Comparison of ENCODE assay signal across 8 mouse cellular contexts in genomic region chr17:79543907-79544522, GRCm38 (mm10).
DNase-seq lines count a peak whose midpoint lies in the region; ATAC-seq and TF ChIP-seq lines count a peak whose summit lies in the region.

No protein-coding gene starts in this region.

- no peaks in the 10 kb centered on the region for H3K4me1 ChIP-seq in neural tube, embryonic 14.5 days (ENCODE audit: control insufficient read depth, insufficient read depth, low read length)
- peaks cover 16% of the 10 kb centered on the region for H3K4me1 ChIP-seq in heart, embryonic 15.5 days (replicated peaks)

- no peaks in the 10 kb centered on the region for H3K27me3 ChIP-seq in neural tube, embryonic 14.5 days (ENCODE audit: control insufficient read depth, insufficient read depth, low read length)
- no peaks in the 10 kb centered on the region for H3K27me3 ChIP-seq in heart, embryonic 15.5 days

- TF ChIP-seq CTCF in left cerebral cortex, adult 2 months (IDR thresholded peaks at IDR 0.05): no peak

- H3K9ac ChIP-seq in neural tube, embryonic 14.5 days (replicated peaks; ENCODE audit: low read depth, low read length): no peak overlapping the region
- no peak overlapping the region for H3K9ac ChIP-seq in heart, embryonic 15.5 days

- ATAC-seq in neural tube, embryonic 14.5 days (ENCODE audit: low read depth): peak; percentile 41; the same call in 1 of the 2 replicates
- ATAC-seq in heart, embryonic 15.5 days (replicated peaks; ENCODE audit: insufficient number of reproducible peaks, insufficient read depth, low FRiP score, low read depth): peak; percentile 84

- 78% methylated on average over 7 of the region's 7 CpGs for WGBS in neural tube, embryonic 14.5 days
- 36% methylated on average over 7 of the region's 7 CpGs for WGBS in heart, embryonic 15.5 days

- H3K36me3 ChIP-seq in neural tube, embryonic 14.5 days (ENCODE audit: control insufficient read depth, insufficient read depth, low read length): no peaks in the 10 kb centered on the region
- H3K36me3 ChIP-seq in heart, embryonic 15.5 days: no peaks in the 10 kb centered on the region

- H3K9me3 ChIP-seq in neural tube, embryonic 14.5 days (ENCODE audit: control insufficient read depth, low read length): no peaks in the 10 kb centered on the region
- no peaks in the 10 kb centered on the region for H3K9me3 ChIP-seq in heart, embryonic 15.5 days (replicated peaks)

- intact Hi-C loops in left cerebral cortex, adult 2 months (cut with DNase I): no loop called here

- no peak for DNase-seq in neural tube, embryonic 10.5 days (ENCODE audit: extremely low spot score, low spot score)
- peak; percentile 40 to 60 for DNase-seq in cerebellum, postnatal 25 days
- peak; percentile 3 for DNase-seq in layer of hippocampus, adult 9-11 months
- peak; percentile 74 for DNase-seq in ovary, adult 18-20 months (ENCODE audit: low spot score)
- DNase-seq in T-cell, adult 2 months (ENCODE audit: low spot score): no peak
- DNase-seq in left cerebral cortex, adult 2 months (ENCODE audit: extremely low spot score in 1 of 2, low spot score in 2 of 2): no peak

- no peak overlapping the region for H3K27ac ChIP-seq in neural tube, embryonic 14.5 days (ENCODE audit: low read depth, low read length)
- H3K27ac ChIP-seq in heart, embryonic 15.5 days: peak overlapping the region; percentile 80
- no peak overlapping the region for H3K27ac ChIP-seq in left cerebral cortex, adult 2 months

- no peak overlapping the region for H3K4me2 ChIP-seq in neural tube, embryonic 14.5 days (ENCODE audit: low read depth, low read length)
- peak overlapping the region; percentile 25 for H3K4me2 ChIP-seq in heart, embryonic 15.5 days

- no peak overlapping the region for H3K4me3 ChIP-seq in neural tube, embryonic 14.5 days (ENCODE audit: low read depth, low read length)
- H3K4me3 ChIP-seq in heart, embryonic 15.5 days: no peak overlapping the region
- no peak overlapping the region for H3K4me3 ChIP-seq in left cerebral cortex, adult 2 months

Comparison
In these comparisons a context has a peak if more than half of its experiments do, and no peak if none do; other contexts are left out.
1. DNase-seq: peak in cerebellum, postnatal 25 days (2 of 2), layer of hippocampus, adult 9-11 months (single experiment) and ovary, adult 18-20 months (single experiment); none in neural tube, embryonic 10.5 days (single experiment), T-cell, adult 2 months (single experiment) and left cerebral cortex, adult 2 months (0 of 2).